Mouse (Mus musculus) embryonic facial prominence, embryonic 12.5 days (tissue): ENCODE measurements around the gene Mageb2. TPM values are rescaled to one million over a fixed set of nuclear protein-coding genes. Genes with fewer than 3 reads are reported as not detected.
"Not testable (repeated sequence)": the region's sequence is repeated elsewhere in the genome, so short reads cannot be mapped to it uniquely, and the experiment has no call there.

Experiments
- ATAC-seq: fragments of 200-750 bp; cut with Nextera tagmentation; 2 replicates; pipeline ENCODE4 v1.8.0; 2017; ENCODE audit not compliant: insufficient number of reproducible peaks, insufficient read depth, low FRiP score, low TSS enrichment
- H3K27ac ChIP-seq: fragments of 300-500 bp; sonication (generic); 2 replicates; pipeline ENCODE4 v1.5.1; 2016; ENCODE audit warnings: mild to moderate bottlenecking
- H3K27me3 ChIP-seq: fragments of 300-500 bp; sonication (generic); 2 replicates; pipeline ENCODE4 v1.6.1; 2016; ENCODE audit warnings: mild to moderate bottlenecking, moderate library complexity
- H3K36me3 ChIP-seq: fragments of 300-500 bp; sonication (generic); 2 replicates; pipeline ENCODE4 v1.6.1; 2016; ENCODE audit warnings: mild to moderate bottlenecking
- H3K4me1 ChIP-seq: fragments of 300-500 bp; sonication (generic); 2 replicates; pipeline ENCODE4 v1.6.1; 2016
- H3K4me2 ChIP-seq: fragments of 300-500 bp; sonication (generic); replicated peaks from 2 replicates; pipeline ENCODE4 v1.6.1; 2016; ENCODE audit warnings: mild to moderate bottlenecking, moderate library complexity
- H3K4me3 ChIP-seq: fragments of 300-500 bp; sonication (generic); 2 replicates; pipeline ENCODE4 v1.5.1; 2016; ENCODE audit warnings: mild to moderate bottlenecking
- H3K9ac ChIP-seq: fragments of 300-500 bp; sonication (generic); 2 replicates; pipeline ENCODE4 v1.6.1; 2016; ENCODE audit warnings: mild to moderate bottlenecking, moderate library complexity
- H3K9me3 ChIP-seq: fragments of 300-500 bp; sonication (generic); 2 replicates; pipeline ENCODE4 v1.6.1; 2016; ENCODE audit warnings: mild to moderate bottlenecking, moderate library complexity
- WGBS: fragments of 180-500 bp; shearing (Covaris S2); methylation state at CpG from one replicate; pipeline ENCODE4 v1.1.7; 2016; 5-methylcytosine and 5-hydroxymethylcytosine counted together
- polyA plus RNA-seq: library from polyadenylated mRNA; unstranded; fragments of >200 nt; fragmentation: Nextera tagmentation; extraction: Ambion mirVana; gene quantifications from 2 replicates; pipeline ENCODE4 v1.2.1, GENCODE M21; 2016

The Mageb2 gene
- not detected in 2 replicates for polyA plus RNA-seq

GRCm38 (mm10) chrX:91331390-91331789, at the start of gene Mageb2:
Mageb2 (plus strand) TSS chrX:91331690.
- 86% methylated on average over 2 of the region's 2 CpGs for WGBS
- H3K27ac ChIP-seq = not testable (repeated sequence)

DNA sequence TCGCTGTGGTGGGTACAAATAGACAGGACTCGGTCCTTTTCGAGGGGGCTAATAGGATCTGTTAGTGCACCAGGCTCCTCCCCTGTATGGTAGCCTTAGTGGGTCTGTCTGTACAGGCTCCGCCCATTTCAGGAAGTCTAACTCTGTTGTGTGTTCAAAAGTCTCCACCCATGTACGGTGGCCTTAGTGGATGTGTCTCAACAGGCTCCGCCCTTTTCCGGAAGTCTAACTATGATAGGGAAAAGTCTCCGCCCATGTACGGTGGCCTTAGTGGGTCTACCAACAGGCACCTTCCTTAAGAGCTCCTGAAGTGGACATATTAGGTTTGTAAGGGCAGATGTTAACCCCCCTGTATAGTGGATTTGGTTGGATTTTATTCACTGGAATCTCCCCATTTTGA, 18.2 kb upstream of the Mageb2 start:
- H3K4me3 ChIP-seq, H3K27me3 ChIP-seq, H3K4me2 ChIP-seq, H3K27ac ChIP-seq, ATAC-seq, H3K9me3 ChIP-seq, H3K36me3 ChIP-seq, H3K4me1 ChIP-seq, H3K9ac ChIP-seq: not testable (repeated sequence)
- 94% methylated on average over 9 of the region's 9 CpGs for WGBS

More at GRCm38 (mm10) chrX:91331390-91331789, at the start of gene Mageb2:
- not testable (repeated sequence) for H3K9me3 ChIP-seq, H3K9ac ChIP-seq, H3K4me3 ChIP-seq, H3K4me2 ChIP-seq, H3K36me3 ChIP-seq, H3K4me1 ChIP-seq, ATAC-seq, H3K27me3 ChIP-seq

Other genes with a start within 250 kb of the Mageb2 start
- gene Gm5072, start 60.8 kb downstream of the Mageb2 start, polyA plus RNA-seq = not detected in 2 replicates
- not detected in 2 replicates for gene Gm8914, start 148.4 kb downstream of the Mageb2 start, polyA plus RNA-seq
- gene 1700084M14Rik, start 244.2 kb downstream of the Mageb2 start, polyA plus RNA-seq = not detected in 2 replicates